Mouse (Mus musculus) small intestine, adult 2 months (tissue): ENCODE measurements around the gene Ubxn7.

Experiments
- CTCF ChIP-seq: fragments of 200-500 bp; IDR thresholded peaks from 2 replicates; pipeline ENCODE4 v1.5.1; 2012; ENCODE audit warnings: low read depth, mild to moderate bottlenecking, control low read depth, inconsistent platforms, low read length, moderate library complexity, mixed read lengths; ENCODE audit not compliant: insufficient replicate concordance, insufficient read length; ENCODE audit errors: extremely low read depth
- POLR2A ChIP-seq: fragments of 200-500 bp; IDR thresholded peaks from 2 replicates; pipeline ENCODE4 v1.6.1; 2012; ENCODE audit warnings: low read depth, mild to moderate bottlenecking, control low read depth, inconsistent platforms, low read length, moderate library complexity

GRCm38 (mm10) chr16:32340451-32340850 lies 8.4 kb downstream of the Ubxn7 start:
- TF ChIP-seq POLR2A = no peak
- TF ChIP-seq CTCF = no peak
